Mouse (Mus musculus): ENCODE measurements around the gene Gm17334.

Gm17334 gene

GRCm38 (mm10) chr11:53773087-53773486 lies at the start of gene Gm17334:
Gm17334 (minus strand) TSS chr11:53773187.
- no peak for DNase-seq (ENCODE audit: low read depth in 1 of 2, low spot score in 2 of 2)

- no peak for DNase-seq (ENCODE audit: low read depth in 1 of 2, low spot score in 2 of 2)
These were observed 49.0 kb upstream of the Gm17334 start for GRCm38 (mm10) chr11:53821945-53822338.

GRCm38 (mm10) chr11:53821230-53821944 lies 48.4 kb upstream of the Gm17334 start:
- DNase-seq (ENCODE audit: low read depth in 1 of 2, low spot score in 2 of 2), result no peak

- DNase-seq (ENCODE audit: low read depth in 1 of 2, low spot score in 2 of 2), result no peak
These were observed 47.7 kb upstream of the Gm17334 start for GRCm38 (mm10) chr11:53820516-53821170.

- no peak for DNase-seq (ENCODE audit: low read depth in 1 of 2, low spot score in 2 of 2)
These were observed 46.5 kb upstream of the Gm17334 start for GRCm38 (mm10) chr11:53819511-53819910.

GRCm38 (mm10) chr11:53818794-53819193 lies 45.8 kb upstream of the Gm17334 start:
- no peak for DNase-seq (ENCODE audit: low read depth in 1 of 2, low spot score in 2 of 2)

- no peak for DNase-seq (ENCODE audit: low read depth in 1 of 2, low spot score in 2 of 2)
These were observed 43.9 kb upstream of the Gm17334 start for GRCm38 (mm10) chr11:53816841-53817375.

GRCm38 (mm10) chr11:53814810-53815209 lies 41.8 kb upstream of the Gm17334 start:
- no peak for DNase-seq (ENCODE audit: low read depth in 1 of 2, low spot score in 2 of 2)

GRCm38 (mm10) chr11:53813001-53813868 lies 40.2 kb upstream of the Gm17334 start:
- DNase-seq (ENCODE audit: low read depth in 1 of 2, low spot score in 2 of 2), result no peak

- DNase-seq (ENCODE audit: low read depth in 1 of 2, low spot score in 2 of 2), result no peak
These were observed 38.3 kb upstream of the Gm17334 start for GRCm38 (mm10) chr11:53811312-53811711.

- DNase-seq (ENCODE audit: low read depth in 1 of 2, low spot score in 2 of 2), result no peak
These were observed 37.8 kb upstream of the Gm17334 start for GRCm38 (mm10) chr11:53810749-53811148.

- DNase-seq (ENCODE audit: low read depth in 1 of 2, low spot score in 2 of 2), result no peak
These were observed 37.2 kb upstream of the Gm17334 start for GRCm38 (mm10) chr11:53810156-53810555.

GRCm38 (mm10) chr11:53809354-53809753 lies 36.4 kb upstream of the Gm17334 start:
- no peak for DNase-seq (ENCODE audit: low read depth in 1 of 2, low spot score in 2 of 2)

- peak; percentile 64 to 74 for DNase-seq (ENCODE audit: low read depth in 1 of 2, low spot score in 2 of 2)
These were observed 32.8 kb upstream of the Gm17334 start for GRCm38 (mm10) chr11:53805786-53806185.

GRCm38 (mm10) chr11:53804569-53805344 lies 31.8 kb upstream of the Gm17334 start:
- no peak for DNase-seq (ENCODE audit: low read depth in 1 of 2, low spot score in 2 of 2)

- DNase-seq (ENCODE audit: low read depth in 1 of 2, low spot score in 2 of 2), result no peak
These were observed 30.5 kb upstream of the Gm17334 start for GRCm38 (mm10) chr11:53803494-53803893.

- peak in 1 of 2 experiments; percentile 60 for DNase-seq (ENCODE audit: low read depth in 1 of 2, low spot score in 2 of 2)
These were observed 30.1 kb upstream of the Gm17334 start for GRCm38 (mm10) chr11:53803093-53803492.

GRCm38 (mm10) chr11:53800975-53801374 lies 28.0 kb upstream of the Gm17334 start:
- no peak for DNase-seq (ENCODE audit: low read depth in 1 of 2, low spot score in 2 of 2)

GRCm38 (mm10) chr11:53800036-53800435 lies 27.0 kb upstream of the Gm17334 start:
- DNase-seq (ENCODE audit: low read depth in 1 of 2, low spot score in 2 of 2), result no peak

- no peak for DNase-seq (ENCODE audit: low read depth in 1 of 2, low spot score in 2 of 2)
These were observed 25.2 kb upstream of the Gm17334 start for GRCm38 (mm10) chr11:53798041-53798711.
